Mouse (Mus musculus) G1E-ER4 (cell line): ENCODE results near the gene Zfp414. TPM values are rescaled to one million over a fixed set of nuclear protein-coding genes. Genes with fewer than 3 reads are reported as not detected.

ENCODE experiments used
- GATA1 ChIP-seq: IDR thresholded peaks from one replicate; pipeline ENCODE4 v1.8.0; 2012; ENCODE audit warnings: low read length, inconsistent platforms
- polyA plus RNA-seq: library from polyadenylated mRNA; stranded (reverse); fragments of >175 nt; gene quantifications from 2 replicates; pipeline ENCODE4 v1.2.3, GENCODE M21; 2012

Zfp414 gene
- polyA plus RNA-seq, 1 experiment: 140 TPM

GRCm38 (mm10) chr17:33637516-33638276 is 8.8 kb downstream of the Zfp414 start, which contains the start of gene Pram1:
Gene Pram1 (plus strand): TSS chr17:33638056.
- TF ChIP-seq GATA1: no peak

DNA sequence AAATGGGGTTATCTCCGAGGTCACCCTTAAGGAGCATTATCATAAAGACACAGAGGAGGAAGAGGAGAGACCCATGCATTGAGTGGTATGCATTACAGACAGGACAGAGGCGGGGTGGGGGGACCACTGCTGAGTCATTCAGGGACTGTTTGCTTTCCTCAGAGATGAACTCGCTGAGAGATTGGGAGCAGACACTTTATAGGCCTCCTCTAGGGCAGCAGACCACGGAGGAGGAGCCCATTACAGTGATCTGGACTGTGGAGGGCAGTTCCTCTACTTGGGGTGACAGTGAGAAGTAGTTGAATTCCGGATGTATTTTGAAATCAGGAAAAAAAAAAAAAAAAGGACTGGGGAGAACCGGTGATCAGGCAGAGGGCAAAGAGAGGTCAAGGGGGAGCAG is 10.9 kb downstream of the Zfp414 start:
- TF ChIP-seq GATA1: no peak

DNA sequence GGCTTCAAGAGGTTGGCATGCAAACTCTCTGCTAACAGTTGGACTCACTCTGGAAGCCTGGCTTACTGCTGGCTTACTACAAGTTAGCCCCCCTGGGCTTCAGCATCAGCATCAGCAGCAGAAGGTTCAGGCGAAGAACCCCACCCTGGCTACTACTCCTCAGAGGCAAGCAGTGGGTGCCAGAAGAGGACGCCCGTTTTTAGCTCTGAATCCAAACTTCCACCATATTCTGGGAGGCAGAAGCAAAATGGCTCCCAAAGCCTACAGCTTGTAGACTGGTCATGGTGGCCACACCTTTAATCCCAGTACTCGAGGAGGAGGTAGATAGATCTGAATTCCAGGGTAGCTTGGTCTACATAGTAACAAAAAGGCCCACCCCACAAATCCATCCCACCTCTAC is 15.2 kb downstream of the Zfp414 start:
- TF ChIP-seq GATA1: no peak

GRCm38 (mm10) chr17:33645073-33645472 is 16.2 kb downstream of the Zfp414 start:
- no peak for TF ChIP-seq GATA1

- no peak for TF ChIP-seq GATA1
Observed at GRCm38 (mm10) chr17:33649781-33650475, 21.0 kb downstream of the Zfp414 start.

GRCm38 (mm10) chr17:33666813-33667212 is 37.9 kb downstream of the Zfp414 start:
- no peak for TF ChIP-seq GATA1

GRCm38 (mm10) chr17:33669681-33670080 is 40.8 kb downstream of the Zfp414 start:
- no peak for TF ChIP-seq GATA1

DNA sequence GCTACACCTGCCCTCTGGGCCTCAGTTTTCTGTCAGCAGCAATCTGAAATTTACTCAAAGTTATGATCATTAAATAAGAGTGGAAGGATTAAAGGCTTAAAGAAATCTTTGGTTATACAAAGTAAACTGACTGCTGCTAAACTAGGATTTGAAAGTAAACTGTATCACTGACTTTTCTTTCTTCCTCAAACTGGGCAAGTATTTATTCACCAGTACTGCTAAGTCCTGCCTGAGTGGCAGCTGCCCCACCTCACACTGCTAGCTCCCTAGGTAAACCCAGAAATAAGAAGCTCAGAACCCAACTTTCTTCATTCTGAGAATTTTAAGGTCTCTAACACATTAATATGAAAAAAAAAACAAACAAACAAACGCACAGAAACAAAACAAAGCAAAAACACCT is 44.9 kb downstream of the Zfp414 start:
- TF ChIP-seq GATA1: no peak

DNA sequence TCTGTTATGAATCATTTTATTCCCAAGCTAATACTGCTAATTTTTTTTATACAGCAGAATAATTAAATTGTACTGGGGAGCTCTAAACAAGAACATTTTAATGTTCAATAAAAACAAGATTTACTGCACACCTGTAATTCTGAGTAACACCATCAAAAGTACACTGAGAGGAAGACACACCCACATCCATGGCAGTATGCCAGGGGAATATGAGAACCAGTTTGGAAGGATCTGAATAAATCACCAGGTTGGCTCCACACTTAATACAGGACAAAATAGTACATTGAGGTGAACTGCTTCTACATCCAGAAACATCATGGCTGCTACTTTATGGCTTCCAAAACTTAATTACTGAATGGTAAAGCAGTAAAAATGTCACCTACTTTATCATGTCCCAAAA is 46.6 kb downstream of the Zfp414 start:
- no peak for TF ChIP-seq GATA1

DNA sequence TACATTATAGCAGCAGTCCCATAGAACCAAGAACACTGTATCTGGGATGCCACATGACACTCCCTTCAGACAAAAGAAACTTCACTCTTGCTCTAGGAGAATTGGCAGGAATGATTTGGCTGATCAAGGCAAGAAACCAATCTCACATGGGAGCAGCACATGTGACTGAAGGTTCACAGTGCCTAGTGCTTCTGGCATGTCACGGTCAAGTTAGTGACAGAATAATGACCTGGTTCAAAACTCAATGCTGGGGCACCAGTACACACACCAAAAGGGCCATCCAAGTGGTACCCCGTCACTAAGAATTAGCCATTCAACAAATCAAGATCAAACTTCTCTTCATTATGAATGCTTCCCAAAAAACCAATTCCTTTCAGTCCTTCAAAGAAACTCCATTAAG is 47.2 kb downstream of the Zfp414 start:
- no peak for TF ChIP-seq GATA1

GRCm38 (mm10) chr17:33678771-33679170 is 49.9 kb downstream of the Zfp414 start:
- no peak for TF ChIP-seq GATA1

Other genes starting within 250 kb of the Zfp414 start
- gene Zfp101, start 234.4 kb upstream of the Zfp414 start, polyA plus RNA-seq: 0.30 and 0.65 TPM in 2 replicates
- gene Actl9, start 196.2 kb upstream of the Zfp414 start, polyA plus RNA-seq: not detected in 2 replicates
- gene Adamts10, start 104.9 kb upstream of the Zfp414 start, polyA plus RNA-seq: 0.02 TPM in 1 of 2 replicates, not detected in the other
- gene Myo1f, start 73.4 kb upstream of the Zfp414 start, polyA plus RNA-seq: not detected in 2 replicates
- gene Pram1, start 9.0 kb downstream of the Zfp414 start, polyA plus RNA-seq: not detected in 2 replicates
- 1,122 and 1,843 TPM in 2 replicates for gene Hnrnpm, start 57.8 kb downstream of the Zfp414 start, polyA plus RNA-seq
- gene March2, start 89.6 kb downstream of the Zfp414 start, polyA plus RNA-seq: 19.8 and 42.0 TPM in 2 replicates
- 99.8 and 157 TPM in 2 replicates for gene Rab11b, start 131.4 kb downstream of the Zfp414 start, polyA plus RNA-seq
- not detected in 2 replicates for gene Angptl4, start 152.7 kb downstream of the Zfp414 start, polyA plus RNA-seq
- gene Kank3, start 181.4 kb downstream of the Zfp414 start, polyA plus RNA-seq: 6.9 and 7.2 TPM in 2 replicates
- 1,425 and 5,080 TPM in 2 replicates for gene Rps28, start 195.5 kb downstream of the Zfp414 start, polyA plus RNA-seq
- 678 and 952 TPM in 2 replicates for gene Ndufa7, start 195.5 kb downstream of the Zfp414 start, polyA plus RNA-seq
- gene Cd320, start 214.0 kb downstream of the Zfp414 start, polyA plus RNA-seq: 9.3 and 14.4 TPM in 2 replicates
- not detected in 2 replicates for gene Gm7029, start 244.7 kb downstream of the Zfp414 start, polyA plus RNA-seq